Mouse (Mus musculus) limb, embryonic 11.5 days (tissue): ENCODE results near the gene Slc9a8. TPM values are rescaled to one million over a fixed set of nuclear protein-coding genes. Genes with fewer than 3 reads are reported as not detected.

ENCODE experiments used
- ATAC-seq: fragments of 200-750 bp; cut with Nextera tagmentation; 2 replicates; pipeline ENCODE4 v1.8.0; 2017; ENCODE audit warnings: low read depth; ENCODE audit not compliant: insufficient number of reproducible peaks, low FRiP score, low TSS enrichment
- DNase-seq: peaks from one replicate; pipeline ENCODE4 v3.0.0-alpha.2; 2015; ENCODE audit warnings: low spot score
- H3K27ac ChIP-seq: fragments of 300-500 bp; sonication (generic); replicated peaks from 2 replicates; pipeline ENCODE4 v1.5.1; 2014; ENCODE audit warnings: low read depth, mild to moderate bottlenecking, low read length
- H3K27me3 ChIP-seq: fragments of 300-500 bp; sonication (generic); 2 replicates; pipeline ENCODE4 v1.6.1; 2014; ENCODE audit warnings: mild to moderate bottlenecking, low read length, mixed read lengths; ENCODE audit not compliant: control insufficient read depth, insufficient read depth
- H3K36me3 ChIP-seq: fragments of 300-500 bp; sonication (generic); 2 replicates; pipeline ENCODE4 v1.6.1; 2014; ENCODE audit warnings: mild to moderate bottlenecking, low read length, moderate library complexity, mixed read lengths; ENCODE audit not compliant: control insufficient read depth, insufficient read depth
- H3K4me1 ChIP-seq: fragments of 300-500 bp; sonication (generic); 2 replicates; pipeline ENCODE4 v1.6.1; 2014; ENCODE audit warnings: low read length, mixed read lengths; ENCODE audit not compliant: control insufficient read depth, insufficient read depth
- H3K4me2 ChIP-seq: fragments of 300-500 bp; sonication (generic); 2 replicates; pipeline ENCODE4 v1.6.1; 2014; ENCODE audit warnings: low read depth, mild to moderate bottlenecking, moderate library complexity; ENCODE audit not compliant: severe bottlenecking
- H3K4me3 ChIP-seq: fragments of 300-500 bp; sonication (generic); 2 replicates; pipeline ENCODE4 v1.5.1; 2014; ENCODE audit warnings: low read depth, low read length
- H3K9ac ChIP-seq: fragments of 300-500 bp; sonication (generic); 2 replicates; pipeline ENCODE4 v1.6.1; 2014; ENCODE audit warnings: mild to moderate bottlenecking, low read length
- H3K9me3 ChIP-seq: fragments of 300-500 bp; sonication (generic); 2 replicates; pipeline ENCODE4 v1.6.1; 2016; ENCODE audit warnings: low read length; ENCODE audit not compliant: control insufficient read depth
- WGBS: fragments of 180-500 bp; shearing (Covaris S2); extraction: QIAGEN DNeasy Blood & Tissue Kit; methylation state at CpG from one replicate; pipeline ENCODE4 v1.1.7; 2014; 5-methylcytosine and 5-hydroxymethylcytosine counted together
- polyA plus RNA-seq: library from polyadenylated mRNA; unstranded; fragments of >200 nt; fragmentation: Nextera tagmentation; extraction: Ambion mirVana; gene quantifications from 2 replicates; pipeline ENCODE4 v1.2.1, GENCODE M21; 2014

Slc9a8 gene
- polyA plus RNA-seq, 1 experiment from 2014 or later = 21.4 TPM

DNA sequence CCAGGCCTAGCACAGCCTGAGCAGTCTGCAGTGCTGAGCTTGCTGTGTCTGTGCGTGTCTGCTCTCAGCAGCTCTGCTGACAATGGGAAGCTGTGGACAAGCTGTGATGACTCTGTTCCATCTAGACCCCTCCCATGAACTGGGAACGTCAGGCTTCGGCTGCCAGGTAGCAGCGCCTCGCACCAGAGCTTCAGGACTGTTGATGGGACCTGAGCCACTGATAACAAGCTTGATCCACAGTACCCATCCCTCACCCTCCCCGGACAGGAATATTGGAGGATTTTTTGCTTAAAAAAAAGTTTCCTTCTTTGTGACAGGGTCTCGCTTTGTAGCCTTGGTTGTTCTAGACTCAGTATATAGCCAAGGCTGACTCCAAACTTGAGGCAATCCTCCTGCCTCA is 25.7 kb downstream of the Slc9a8 start:
- H3K9me3 ChIP-seq = no peaks in the 10 kb centered on the region
- DNase-seq (no peak), ATAC-seq (no peak)
- H3K4me3 ChIP-seq = no peak overlapping the region
- 92% methylated on average over 7 of the region's 7 CpGs for WGBS
- no peak overlapping the region for H3K27ac ChIP-seq
- no peak overlapping the region for H3K4me2 ChIP-seq
- H3K4me1 ChIP-seq = no peaks in the 10 kb centered on the region
- H3K36me3 ChIP-seq = peaks cover 14% of the 10 kb centered on the region
- H3K9ac ChIP-seq = no peak overlapping the region
- H3K27me3 ChIP-seq = no peaks in the 10 kb centered on the region

DNA sequence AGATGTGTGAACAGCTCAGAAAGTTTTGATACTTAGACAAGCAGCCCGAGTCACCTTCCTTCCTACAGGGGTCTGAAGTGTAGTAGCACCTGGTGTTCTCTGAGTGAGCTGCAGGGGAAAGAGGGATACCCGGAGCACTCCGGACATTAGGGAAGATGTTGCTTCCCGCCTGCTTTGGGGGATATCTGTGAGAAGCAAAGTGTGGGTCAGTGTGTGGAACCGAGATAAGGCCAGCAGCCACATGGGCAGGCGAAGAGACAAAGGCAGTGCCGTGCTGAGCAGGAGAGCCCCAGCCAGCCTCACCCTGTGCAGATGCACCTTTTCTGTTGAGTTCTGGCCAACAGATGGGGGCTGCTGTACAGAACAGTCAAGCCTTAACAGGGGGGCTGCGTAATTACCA is 26.1 kb downstream of the Slc9a8 start:
- Histone ChIP-seq H3K4me1 (no peaks in the 10 kb centered on the region), H3K4me3 (no peak overlapping the region), H3K36me3 (peaks cover 14% of the 10 kb centered on the region), H3K27me3 (no peaks in the 10 kb centered on the region), H3K9ac (no peak overlapping the region), H3K4me2 (no peak overlapping the region), H3K27ac (no peak overlapping the region), H3K9me3 (no peaks in the 10 kb centered on the region)
- 85% methylated on average over 8 of the region's 8 CpGs for WGBS
- ATAC-seq (no peak), DNase-seq (no peak)

DNA sequence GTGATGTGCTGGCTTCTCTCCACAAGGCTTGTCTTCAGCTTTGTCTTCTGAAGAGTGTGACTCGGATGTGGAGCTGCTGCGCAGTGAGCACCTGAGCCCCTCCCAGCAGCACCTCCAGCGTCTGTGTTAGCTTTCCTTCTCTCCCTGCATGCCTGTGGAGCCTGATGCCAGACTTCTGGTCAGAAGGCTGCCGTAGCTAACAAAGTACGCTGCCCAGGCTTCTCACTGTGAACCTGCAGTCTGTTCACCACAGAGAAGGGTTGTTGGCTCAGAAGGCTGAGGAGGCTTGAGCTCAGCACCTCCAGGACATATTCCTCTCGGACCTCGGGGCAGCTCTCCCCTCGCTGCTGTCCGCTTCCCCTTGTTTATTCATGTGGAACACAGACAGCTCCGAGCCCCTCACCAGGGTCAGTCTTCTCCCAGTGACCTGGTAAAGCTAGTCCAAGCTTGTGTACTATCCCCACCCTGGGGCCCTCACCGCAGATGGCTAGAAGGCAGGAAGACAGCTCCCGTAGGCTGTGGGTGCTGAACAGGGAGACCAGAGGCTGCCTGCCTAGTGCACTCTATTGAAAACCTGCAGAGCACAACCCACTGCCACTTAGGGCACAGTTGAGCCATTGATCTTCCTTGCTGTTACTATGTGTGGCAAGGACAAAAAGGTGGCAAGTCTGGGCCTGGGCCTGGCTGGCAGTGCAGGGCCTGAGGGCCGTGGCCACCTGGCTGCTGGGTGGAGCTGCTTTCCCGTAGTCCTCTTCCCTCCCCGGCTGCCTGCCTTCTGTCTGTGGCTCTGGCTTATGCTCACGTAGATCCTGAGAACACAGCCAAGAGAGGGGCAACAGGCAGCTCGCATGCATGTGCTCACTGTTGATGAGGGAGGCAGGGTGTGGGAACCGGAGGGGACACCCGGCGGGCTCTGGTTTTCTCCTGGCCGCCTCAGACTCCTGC is 28.1 kb downstream of the Slc9a8 start:
- Histone ChIP-seq H3K9me3 (no peaks in the 10 kb centered on the region), H3K27me3 (no peaks in the 10 kb centered on the region), H3K4me2 (no peak overlapping the region), H3K27ac (no peak overlapping the region), H3K36me3 (peaks cover 11% of the 10 kb centered on the region), H3K4me3 (no peak overlapping the region), H3K9ac (no peak overlapping the region), H3K4me1 (no peaks in the 10 kb centered on the region)
- 90% methylated on average over 21 of the region's 21 CpGs for WGBS
- ATAC-seq (no peak), DNase-seq (no peak)

DNA sequence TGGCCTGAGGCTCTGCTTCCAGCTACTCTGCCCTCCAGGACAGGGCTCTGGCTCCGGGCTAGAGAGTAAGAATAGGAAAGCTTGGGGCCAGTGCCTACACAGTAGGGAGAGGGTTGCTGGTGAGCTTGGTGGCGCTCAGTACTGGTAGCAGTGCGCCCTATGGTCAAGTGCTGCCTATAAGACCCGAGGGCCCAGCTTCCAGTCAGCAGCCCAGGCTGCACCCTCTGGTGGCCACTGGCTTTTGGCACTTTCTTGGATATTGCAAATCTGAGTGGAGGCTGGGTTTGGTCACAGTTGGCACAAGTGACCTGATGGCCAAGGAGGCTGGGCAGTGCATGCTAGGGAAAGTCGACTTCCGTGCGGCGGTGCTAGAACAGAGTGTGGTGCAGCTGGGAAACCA is 29.1 kb downstream of the Slc9a8 start:
- Histone ChIP-seq H3K4me3 (no peak overlapping the region), H3K9ac (no peak overlapping the region), H3K36me3 (peaks cover 11% of the 10 kb centered on the region), H3K27me3 (no peaks in the 10 kb centered on the region), H3K4me2 (no peak overlapping the region), H3K4me1 (no peaks in the 10 kb centered on the region), H3K27ac (no peak overlapping the region), H3K9me3 (no peaks in the 10 kb centered on the region)
- 92% methylated on average over 8 of the region's 8 CpGs for WGBS
- no peak for ATAC-seq
- no peak for DNase-seq

DNA sequence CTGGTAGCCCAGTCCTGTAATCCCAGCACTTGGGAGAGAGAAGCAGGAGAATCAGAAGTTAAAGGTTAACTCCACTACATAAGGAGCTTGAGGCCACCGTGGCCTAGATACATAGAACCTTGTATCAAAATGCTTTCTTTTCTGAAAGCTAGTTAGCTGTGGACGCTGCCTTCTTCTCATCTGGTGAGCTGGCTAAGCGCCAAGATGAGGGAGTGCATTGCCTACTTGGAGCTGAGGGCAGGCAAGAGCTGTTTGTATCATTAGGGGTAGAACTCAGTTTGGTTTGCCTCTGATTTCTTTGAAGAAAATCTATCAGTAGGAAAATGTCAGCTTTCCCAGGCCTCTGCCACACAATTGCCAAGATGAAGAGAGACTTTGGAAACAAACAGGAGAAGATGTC is 32.3 kb downstream of the Slc9a8 start:
- 93% methylated on average over 3 of the region's 3 CpGs for WGBS
- DNase-seq = no peak
- Histone ChIP-seq H3K4me1 (no peaks in the 10 kb centered on the region), H3K36me3 (peaks cover 15% of the 10 kb centered on the region), H3K4me3 (no peak overlapping the region), H3K4me2 (no peak overlapping the region), H3K9ac (no peak overlapping the region), H3K27me3 (no peaks in the 10 kb centered on the region), H3K9me3 (no peaks in the 10 kb centered on the region), H3K27ac (no peak overlapping the region)
- ATAC-seq = no peak

DNA sequence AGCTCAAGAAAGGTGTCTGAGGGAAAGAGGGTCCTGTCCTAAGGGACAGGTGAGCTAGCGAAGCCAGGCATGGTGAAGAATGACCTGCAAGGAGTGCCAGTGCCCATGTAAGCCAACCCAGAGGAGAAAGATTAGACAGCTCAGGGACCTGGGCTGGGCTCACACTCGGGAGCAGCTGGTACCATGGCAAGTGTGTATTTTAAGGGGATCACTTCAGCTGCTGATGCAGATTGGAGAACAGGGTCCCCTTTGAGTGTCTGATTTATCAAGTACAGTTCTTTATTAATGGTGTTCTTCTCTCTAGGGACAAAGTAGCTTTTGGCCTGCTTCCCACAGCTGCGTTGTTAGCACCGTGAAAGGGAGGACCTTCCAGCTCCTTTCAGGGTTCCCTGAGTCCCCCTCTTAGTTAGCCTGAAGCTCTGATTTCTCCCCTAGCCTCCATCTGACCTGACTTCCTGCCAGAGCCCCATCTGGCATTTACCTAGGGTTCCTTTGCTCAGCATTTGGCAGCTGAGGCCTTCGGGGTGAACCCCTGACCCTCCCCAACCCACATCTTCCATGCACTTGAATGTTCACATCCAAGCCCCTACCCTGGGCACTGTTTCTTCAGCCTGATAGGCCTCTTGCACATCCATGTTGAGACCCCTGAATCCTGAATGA is 35.0 kb downstream of the Slc9a8 start:
- H3K27ac ChIP-seq = no peak overlapping the region
- DNase-seq (no peak), ATAC-seq (no peak)
- H3K4me3 ChIP-seq = no peak overlapping the region
- WGBS = 99% methylated on average over 5 of the region's 5 CpGs
- H3K4me2 ChIP-seq = no peak overlapping the region
- no peak overlapping the region for H3K9ac ChIP-seq
- H3K4me1 ChIP-seq = no peaks in the 10 kb centered on the region
- peaks cover 13% of the 10 kb centered on the region; the same call in 1 of the 2 replicates for H3K36me3 ChIP-seq
- no peaks in the 10 kb centered on the region for H3K9me3 ChIP-seq
- H3K27me3 ChIP-seq = no peaks in the 10 kb centered on the region

DNA sequence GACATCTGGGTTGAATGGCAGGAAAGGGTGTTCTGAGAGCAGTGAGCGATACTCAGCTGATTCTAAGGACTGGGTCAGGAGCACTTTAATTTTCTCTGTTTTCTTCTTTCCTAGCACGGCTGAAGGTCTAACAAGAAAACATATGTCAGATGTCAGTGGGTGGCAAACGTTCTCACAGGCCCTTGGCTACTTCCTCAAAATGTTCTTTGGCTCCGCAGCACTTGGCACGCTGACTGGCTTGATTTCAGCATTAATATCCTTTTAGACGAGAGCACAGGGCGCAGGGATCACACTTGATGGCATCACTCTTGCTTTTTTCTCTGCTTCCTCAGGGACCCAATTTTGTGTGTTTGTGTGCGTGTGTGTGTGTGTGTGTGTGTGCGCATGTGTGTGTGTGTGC is 35.7 kb downstream of the Slc9a8 start:
- peaks cover 13% of the 10 kb centered on the region; the same call in 1 of the 2 replicates for H3K36me3 ChIP-seq
- no peak overlapping the region for H3K4me3 ChIP-seq
- DNase-seq (no peak), ATAC-seq (no peak)
- H3K27ac ChIP-seq = no peak overlapping the region
- H3K4me1 ChIP-seq = no peaks in the 10 kb centered on the region
- no peaks in the 10 kb centered on the region for H3K9me3 ChIP-seq
- H3K9ac ChIP-seq = no peak overlapping the region
- H3K27me3 ChIP-seq = no peaks in the 10 kb centered on the region
- no peak overlapping the region for H3K4me2 ChIP-seq
- WGBS = 95% methylated on average over 9 of the region's 9 CpGs

DNA sequence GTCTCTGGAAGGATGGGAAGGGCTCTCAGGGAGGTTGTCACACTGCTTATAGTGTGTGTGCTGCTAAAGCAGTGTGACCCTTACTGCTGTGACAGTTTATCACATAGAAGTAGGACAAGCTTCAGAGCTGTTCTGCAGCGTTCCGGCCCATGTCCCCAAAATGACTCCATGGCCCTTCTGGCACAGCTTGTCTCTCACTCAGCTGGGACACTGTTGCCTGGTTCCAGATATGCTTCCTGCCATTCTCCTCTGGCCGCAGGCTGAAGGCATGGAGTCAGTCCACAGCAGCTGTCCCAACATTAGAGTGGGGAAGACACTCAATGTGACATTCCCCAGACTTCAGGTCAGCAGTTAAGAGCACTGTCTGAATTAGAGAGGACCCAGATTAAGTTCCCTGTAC is 37.0 kb downstream of the Slc9a8 start:
- WGBS = 94% methylated on average over 3 of the region's 3 CpGs
- Histone ChIP-seq H3K9me3 (no peaks in the 10 kb centered on the region), H3K36me3 (peaks cover 13% of the 10 kb centered on the region; the same call in 1 of the 2 replicates), H3K4me2 (no peak overlapping the region), H3K27me3 (no peaks in the 10 kb centered on the region), H3K9ac (no peak overlapping the region), H3K4me3 (no peak overlapping the region), H3K27ac (no peak overlapping the region), H3K4me1 (no peaks in the 10 kb centered on the region)
- ATAC-seq = no peak
- DNase-seq = no peak
